Mouse (Mus musculus): ENCODE results near the gene Dmrta1. TPM values are rescaled to one million over a fixed set of nuclear protein-coding genes. Genes with fewer than 3 reads are reported as not detected.
"Not testable (repeated sequence)": the region's sequence is repeated elsewhere in the genome, so short reads cannot be mapped to it uniquely, and the experiment has no call there.

The Dmrta1 gene
- total RNA-seq, 2 experiments from 2014 or later, result 0.44 to 0.63 TPM

GRCm38 (mm10) chr4:89723526-89724190 is 44.4 kb downstream of the Dmrta1 start:
- not testable (repeated sequence) for DNase-seq (ENCODE audit: extremely low spot score in 1 of 2, low spot score in 1 of 2)
